Mouse (Mus musculus) midbrain, embryonic 16.5 days (tissue): ENCODE measurements at regions not wholly inside any gene's neighbourhood (a gene's known extent, or its start where the extent isn't known, plus 50 kb on each side); places are given as distances from the start of the nearest gene placed in this dataset.

Source experiments
- ATAC-seq: fragments of 200-750 bp; cut with Nextera tagmentation; 2 replicates; pipeline ENCODE4 v1.8.0; 2017; ENCODE audit warnings: moderate TSS enrichment
- H3K27ac ChIP-seq: fragments of 300-500 bp; sonication (generic); 2 replicates; pipeline ENCODE4 v1.5.1; 2014; ENCODE audit warnings: mild to moderate bottlenecking, low read length, mixed read lengths
- H3K27me3 ChIP-seq: fragments of 300-500 bp; sonication (generic); 2 replicates; pipeline ENCODE4 v1.6.1; 2014; ENCODE audit warnings: low read depth, low read length, mixed read lengths; ENCODE audit not compliant: control insufficient read depth, insufficient read depth
- H3K36me3 ChIP-seq: fragments of 300-500 bp; sonication (generic); 2 replicates; pipeline ENCODE4 v1.6.1; 2014; ENCODE audit warnings: mild to moderate bottlenecking, low read length, moderate library complexity, mixed read lengths; ENCODE audit not compliant: control insufficient read depth, insufficient read depth
- H3K4me1 ChIP-seq: fragments of 300-500 bp; sonication (generic); 2 replicates; pipeline ENCODE4 v1.6.1; 2014; ENCODE audit warnings: mild to moderate bottlenecking, low read length, mixed read lengths; ENCODE audit not compliant: control insufficient read depth, insufficient read depth
- H3K4me2 ChIP-seq: fragments of 300-500 bp; sonication (generic); 2 replicates; pipeline ENCODE4 v1.6.1; 2014; ENCODE audit warnings: mild to moderate bottlenecking, low read length, mixed read lengths
- H3K4me3 ChIP-seq: fragments of 300-500 bp; sonication (generic); 2 replicates; pipeline ENCODE4 v1.5.1; 2014; ENCODE audit warnings: low read depth, mild to moderate bottlenecking, low read length, moderate library complexity, mixed read lengths
- H3K9ac ChIP-seq: fragments of 300-500 bp; sonication (generic); 2 replicates; pipeline ENCODE4 v1.6.1; 2014; ENCODE audit warnings: low read depth, low read length, mixed read lengths
- H3K9me3 ChIP-seq: fragments of 300-500 bp; sonication (generic); replicated peaks from 2 replicates; pipeline ENCODE4 v1.6.1; 2014; ENCODE audit warnings: mild to moderate bottlenecking, low read length, mixed read lengths; ENCODE audit not compliant: control insufficient read depth, poor library complexity, severe bottlenecking
- WGBS: fragments of 180-500 bp; shearing (Covaris S2); extraction: QIAGEN DNeasy Blood & Tissue Kit; methylation state at CpG from one replicate; pipeline ENCODE4 v1.1.7; 2014; 5-methylcytosine and 5-hydroxymethylcytosine counted together

DNA sequence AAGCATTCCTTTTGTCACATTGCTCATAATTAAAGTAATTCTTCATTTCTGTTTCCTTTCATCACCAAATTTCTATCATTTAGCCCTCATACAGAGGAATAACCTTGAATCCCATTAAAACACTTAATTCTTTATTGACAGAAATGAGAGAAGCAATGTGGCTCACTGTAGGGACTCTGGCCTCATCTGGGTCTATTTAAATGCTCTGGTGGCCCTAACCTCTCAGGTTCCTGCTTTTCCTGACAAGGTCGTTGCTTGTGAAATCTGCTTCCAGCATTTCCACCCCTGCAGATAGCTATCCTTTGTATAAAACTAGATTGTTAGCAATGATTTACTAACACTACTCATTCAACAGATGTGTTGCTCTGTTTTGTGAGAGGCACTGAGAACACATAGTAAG, 163.6 kb upstream of the Xrcc4 start:
- Histone ChIP-seq H3K4me3 (no peak overlapping the region), H3K9me3 (no peaks in the 10 kb centered on the region), H3K27me3 (no peaks in the 10 kb centered on the region), H3K4me2 (no peak overlapping the region), H3K36me3 (no peaks in the 10 kb centered on the region), H3K4me1 (no peaks in the 10 kb centered on the region), H3K27ac (no peak overlapping the region), H3K9ac (no peak overlapping the region)
- WGBS, result 32% methylated on average over 1 of the region's 1 CpGs
- no peak for ATAC-seq

DNA sequence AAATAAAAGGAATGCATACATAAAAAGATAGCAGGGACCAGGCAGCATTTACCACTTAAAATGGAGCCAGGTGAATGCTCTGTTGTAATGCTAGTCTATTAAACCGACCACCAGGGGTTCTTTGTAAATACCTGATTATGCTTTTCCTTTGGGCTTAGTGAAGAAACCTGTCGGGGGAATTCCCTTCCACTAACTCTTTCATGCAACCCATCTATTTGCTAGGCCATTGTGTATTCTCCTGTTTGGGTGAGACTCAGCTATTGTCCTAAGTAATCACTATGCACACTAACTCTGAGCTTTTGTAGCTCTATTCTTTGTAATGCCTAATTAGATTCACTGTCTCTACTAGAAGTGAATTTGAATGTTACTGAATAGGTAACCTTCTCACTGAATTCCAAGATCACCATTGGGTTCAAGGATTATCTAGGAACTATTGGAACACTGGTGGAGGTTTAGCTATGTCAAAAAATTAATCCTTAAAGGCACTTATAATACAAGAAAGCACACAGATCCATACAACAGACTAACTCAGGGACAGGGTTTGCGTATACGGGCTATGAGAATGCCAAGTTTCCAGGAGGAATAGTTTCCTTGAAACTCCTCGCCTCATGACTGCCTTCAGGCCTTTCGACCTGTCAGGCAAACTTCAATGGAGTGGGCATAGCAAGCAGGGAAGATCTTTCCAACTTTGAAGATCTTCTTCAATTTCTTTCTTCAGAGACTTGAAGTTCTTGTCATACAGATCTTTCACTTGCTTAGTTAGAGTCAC, 156.8 kb upstream of the Xrcc4 start:
- H3K4me3 ChIP-seq, result no peak overlapping the region
- 75% methylated on average over 6 of the region's 6 CpGs for WGBS
- no peaks in the 10 kb centered on the region for H3K4me1 ChIP-seq
- no peak overlapping the region for H3K9ac ChIP-seq
- H3K27ac ChIP-seq, result no peak overlapping the region
- H3K27me3 ChIP-seq, result no peaks in the 10 kb centered on the region
- H3K4me2 ChIP-seq, result no peak overlapping the region
- ATAC-seq, result no peak
- H3K36me3 ChIP-seq, result no peaks in the 10 kb centered on the region
- H3K9me3 ChIP-seq, result no peaks in the 10 kb centered on the region

DNA sequence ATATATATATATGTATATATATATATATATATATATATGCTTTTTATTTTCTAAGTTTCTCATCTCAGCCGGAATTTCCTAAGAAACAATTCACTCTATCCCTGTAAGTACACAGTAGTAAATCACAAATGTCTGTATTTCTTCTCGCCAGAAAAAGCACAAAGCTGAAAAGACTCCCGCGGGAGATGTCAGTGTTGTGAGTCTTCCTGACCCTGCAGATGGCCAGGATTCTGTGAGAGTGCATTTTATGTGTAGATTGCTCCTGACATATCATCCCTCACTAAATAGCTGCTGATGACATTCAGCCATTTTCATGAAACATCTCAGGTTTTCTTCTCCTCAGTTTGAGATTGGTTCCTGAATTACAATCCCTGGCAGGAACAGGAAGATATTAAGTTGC, 148.9 kb upstream of the Xrcc4 start:
- Histone ChIP-seq H3K36me3 (no peaks in the 10 kb centered on the region), H3K4me3 (no peak overlapping the region), H3K9me3 (no peaks in the 10 kb centered on the region), H3K4me1 (no peaks in the 10 kb centered on the region), H3K9ac (no peak overlapping the region), H3K27me3 (no peaks in the 10 kb centered on the region), H3K27ac (no peak overlapping the region), H3K4me2 (no peak overlapping the region)
- 53% methylated on average over 4 of the region's 4 CpGs for WGBS
- no peak for ATAC-seq

DNA sequence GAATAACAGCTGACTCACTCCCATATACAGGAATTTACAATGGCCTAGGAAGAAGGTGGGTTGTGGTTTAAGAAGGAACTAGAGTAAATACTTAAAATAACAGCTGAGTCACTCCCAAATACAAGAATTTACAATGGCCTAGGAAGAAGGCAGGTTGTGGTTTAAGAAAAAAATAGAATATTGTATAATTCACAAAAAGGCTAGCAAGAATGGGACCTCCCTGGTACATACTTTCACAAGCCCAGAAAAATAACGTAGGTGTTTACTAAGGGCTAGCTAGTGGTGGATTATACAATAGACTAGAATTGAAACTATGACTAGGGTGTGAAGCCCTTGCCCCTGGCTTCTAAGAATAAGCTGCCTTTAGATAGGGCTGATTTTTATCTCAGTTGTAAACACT, 144.6 kb upstream of the Xrcc4 start:
- Histone ChIP-seq H3K36me3 (no peaks in the 10 kb centered on the region), H3K9me3 (no peaks in the 10 kb centered on the region), H3K4me2 (no peak overlapping the region), H3K9ac (no peak overlapping the region), H3K4me1 (no peaks in the 10 kb centered on the region), H3K27me3 (no peaks in the 10 kb centered on the region), H3K27ac (no peak overlapping the region), H3K4me3 (no peak overlapping the region)
- no peak for ATAC-seq
- WGBS, result 87% methylated on average over 1 of the region's 1 CpGs

DNA sequence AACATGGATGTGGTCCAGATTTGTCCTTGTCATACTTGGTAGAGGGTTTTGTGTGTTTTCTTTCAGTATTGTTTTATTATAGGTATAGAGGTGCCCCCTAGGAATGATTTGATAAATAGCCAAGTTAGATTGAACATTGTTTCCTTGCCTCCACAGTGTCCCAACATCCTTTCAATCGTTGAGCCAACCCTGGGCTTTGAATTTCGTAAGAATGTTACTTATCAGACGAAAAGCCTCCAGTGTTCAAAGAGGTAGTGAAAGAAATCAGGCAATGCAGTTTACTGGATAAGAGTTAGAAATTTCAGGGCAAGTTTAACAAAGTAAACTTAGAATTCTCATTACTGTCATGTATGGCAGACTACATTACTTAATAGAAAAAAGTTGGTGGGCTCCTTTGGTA, 144.2 kb upstream of the Xrcc4 start:
- H3K9ac ChIP-seq, result no peak overlapping the region
- H3K36me3 ChIP-seq, result no peaks in the 10 kb centered on the region
- no peaks in the 10 kb centered on the region for H3K27me3 ChIP-seq
- H3K4me2 ChIP-seq, result no peak overlapping the region
- WGBS, result 87% methylated on average over 3 of the region's 3 CpGs
- no peaks in the 10 kb centered on the region for H3K9me3 ChIP-seq
- no peaks in the 10 kb centered on the region for H3K4me1 ChIP-seq
- no peak for ATAC-seq
- H3K27ac ChIP-seq, result no peak overlapping the region
- H3K4me3 ChIP-seq, result no peak overlapping the region

GRCm38 (mm10) chr13:90229106-90229505, 139.7 kb upstream of the Xrcc4 start:
- Histone ChIP-seq H3K36me3 (no peaks in the 10 kb centered on the region), H3K9ac (no peak overlapping the region), H3K4me2 (no peak overlapping the region), H3K4me3 (no peak overlapping the region), H3K27me3 (no peaks in the 10 kb centered on the region), H3K27ac (no peak overlapping the region), H3K4me1 (no peaks in the 10 kb centered on the region), H3K9me3 (no peaks in the 10 kb centered on the region)
- WGBS, result 93% methylated on average over 2 of the region's 2 CpGs
- no peak for ATAC-seq

GRCm38 (mm10) chr13:90226212-90226611, 136.8 kb upstream of the Xrcc4 start:
- no peaks in the 10 kb centered on the region for H3K36me3 ChIP-seq
- H3K4me3 ChIP-seq, result no peak overlapping the region
- no peak overlapping the region for H3K4me2 ChIP-seq
- H3K9me3 ChIP-seq, result no peaks in the 10 kb centered on the region
- no peak for ATAC-seq
- no peak overlapping the region for H3K9ac ChIP-seq
- no peaks in the 10 kb centered on the region for H3K27me3 ChIP-seq
- no peaks in the 10 kb centered on the region for H3K4me1 ChIP-seq
- 66% methylated on average over 2 of the region's 2 CpGs for WGBS
- H3K27ac ChIP-seq, result no peak overlapping the region

GRCm38 (mm10) chr13:90212390-90212789, 123.0 kb upstream of the Xrcc4 start:
- H3K9ac ChIP-seq, result no peak overlapping the region

GRCm38 (mm10) chr13:90207875-90208274, 118.5 kb upstream of the Xrcc4 start:
- no peaks in the 10 kb centered on the region for H3K36me3 ChIP-seq
- H3K9me3 ChIP-seq, result no peaks in the 10 kb centered on the region
- H3K27me3 ChIP-seq, result no peaks in the 10 kb centered on the region
- H3K4me3 ChIP-seq, result no peak overlapping the region
- H3K27ac ChIP-seq, result no peak overlapping the region
- no peak overlapping the region for H3K9ac ChIP-seq
- H3K4me1 ChIP-seq, result no peaks in the 10 kb centered on the region
- H3K4me2 ChIP-seq, result no peak overlapping the region
- no peak for ATAC-seq

More at GRCm38 (mm10) chr13:90212390-90212789, 123.0 kb upstream of the Xrcc4 start:
- H3K9me3 ChIP-seq, result no peaks in the 10 kb centered on the region
- no peaks in the 10 kb centered on the region for H3K36me3 ChIP-seq
- ATAC-seq, result no peak
- H3K27ac ChIP-seq, result no peak overlapping the region
- H3K4me3 ChIP-seq, result no peak overlapping the region
- H3K4me1 ChIP-seq, result no peaks in the 10 kb centered on the region
- H3K4me2 ChIP-seq, result no peak overlapping the region
- H3K27me3 ChIP-seq, result no peaks in the 10 kb centered on the region
